In the genomic region with DNA sequence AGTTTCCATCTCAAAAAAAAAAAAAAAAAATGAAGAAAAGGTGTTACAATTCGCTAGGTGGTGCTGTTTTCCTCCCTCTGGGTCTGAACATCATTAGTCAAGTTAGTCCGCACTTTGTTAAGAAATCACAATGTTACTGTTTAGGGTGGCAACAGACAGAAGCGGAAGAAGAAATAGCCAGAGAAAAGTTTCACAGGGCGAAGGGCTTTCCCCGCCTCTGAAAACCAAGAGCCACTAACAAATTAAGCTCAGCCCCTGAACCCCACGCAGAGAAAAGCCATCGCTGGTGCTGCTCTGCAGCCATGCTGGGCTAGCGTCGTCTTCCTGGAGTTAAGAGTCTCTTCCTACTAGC, we compare ENCODE assay signal across 8 mouse cellular contexts. TPM values are rescaled to one million over a fixed set of nuclear protein-coding genes. Genes with fewer than 3 reads are reported as not detected.
DNase-seq lines count a peak whose midpoint lies in the region; ATAC-seq and TF ChIP-seq lines count a peak whose summit lies in the region.

No protein-coding gene starts in this region.

- ATAC-seq in forebrain, embryonic 14.5 days = no peak
- ATAC-seq in hindbrain, embryonic 12.5 days (ENCODE audit: low FRiP score) = no peak
- no peak for ATAC-seq in liver, embryonic 11.5 days (replicated peaks; ENCODE audit: low FRiP score)

- WGBS in forebrain, embryonic 14.5 days = 0% methylated on average over 9 of the region's 9 CpGs
- 0% methylated on average over 9 of the region's 9 CpGs for WGBS in hindbrain, embryonic 12.5 days
- 5% methylated on average over 9 of the region's 9 CpGs for WGBS in liver, embryonic 11.5 days

- peak overlapping the region; percentile 70 for H3K4me3 ChIP-seq in bone marrow macrophage, adult 2 months (ENCODE audit: insufficient read depth, low read length)
- H3K4me3 ChIP-seq in forebrain, embryonic 14.5 days (ENCODE audit: low read depth, low read length) = peak overlapping the region; percentile 67
- H3K4me3 ChIP-seq in hindbrain, embryonic 12.5 days = peak overlapping the region; percentile 33
- H3K4me3 ChIP-seq in liver, embryonic 11.5 days (ENCODE audit: low read depth, low read length) = peak overlapping the region; percentile 51

- peak overlapping the region; percentile 95 for H3K4me2 ChIP-seq in forebrain, embryonic 14.5 days (ENCODE audit: low read length)
- H3K4me2 ChIP-seq in hindbrain, embryonic 12.5 days (replicated peaks) = peak overlapping the region; percentile 96
- peak overlapping the region; percentile 82 for H3K4me2 ChIP-seq in liver, embryonic 11.5 days

- no peaks in the 10 kb centered on the region for H3K27me3 ChIP-seq in forebrain, embryonic 14.5 days (replicated peaks; ENCODE audit: control insufficient read depth, insufficient read depth, low read length)
- peaks cover 36% of the 10 kb centered on the region for H3K27me3 ChIP-seq in hindbrain, embryonic 12.5 days
- no peaks in the 10 kb centered on the region for H3K27me3 ChIP-seq in liver, embryonic 11.5 days (replicated peaks; ENCODE audit: control insufficient read depth, insufficient read depth, low read length)

- peaks cover 20% of the 10 kb centered on the region for H3K4me1 ChIP-seq in bone marrow macrophage, adult 2 months (ENCODE audit: control insufficient read depth, insufficient read depth, low read length)
- peaks cover 12% of the 10 kb centered on the region for H3K4me1 ChIP-seq in forebrain, embryonic 14.5 days (ENCODE audit: control insufficient read depth, insufficient read depth, low read length)
- H3K4me1 ChIP-seq in hindbrain, embryonic 12.5 days = peaks cover 45% of the 10 kb centered on the region
- peaks cover 47% of the 10 kb centered on the region for H3K4me1 ChIP-seq in liver, embryonic 11.5 days (replicated peaks; ENCODE audit: control insufficient read depth, insufficient read depth, low read length)

- TF ChIP-seq CTCF in bone marrow macrophage, adult 2 months (IDR thresholded peaks at IDR 0.05; ENCODE audit: low read depth, low read length) = no peak

- H3K9ac ChIP-seq in forebrain, embryonic 14.5 days (ENCODE audit: low read length) = peak overlapping the region; percentile 49
- H3K9ac ChIP-seq in hindbrain, embryonic 12.5 days = no peak overlapping the region; the same call in 1 of the 2 replicates
- H3K9ac ChIP-seq in liver, embryonic 11.5 days (ENCODE audit: low read depth, low read length) = peak overlapping the region; percentile 47

- peak overlapping the region; percentile 87 for H3K27ac ChIP-seq in bone marrow macrophage, adult 2 months (ENCODE audit: insufficient read depth, low read depth, low read length)
- H3K27ac ChIP-seq in forebrain, embryonic 14.5 days (ENCODE audit: low read depth, low read length) = no peak overlapping the region
- no peak overlapping the region for H3K27ac ChIP-seq in hindbrain, embryonic 12.5 days
- H3K27ac ChIP-seq in liver, embryonic 11.5 days (ENCODE audit: low read depth, low read length) = peak overlapping the region; percentile 71

- DNase-seq in gastrocnemius, adult 18-20 months (ENCODE audit: low spot score) = peak; percentile 29
- no peak for DNase-seq in gastrocnemius, postnatal 36 days
- peak; percentile 74 for DNase-seq in forebrain, embryonic 14.5 days (ENCODE audit: low spot score)
- peak; percentile 63 for DNase-seq in liver, embryonic 11.5 days (ENCODE audit: low spot score)
- peak; percentile 58 to 67 for DNase-seq in monocyte, adult 2 months (ENCODE audit: low read depth in 1 of 2, low spot score in 2 of 2)
- DNase-seq in testis, postnatal 14 days (ENCODE audit: low spot score) = peak; percentile 58

- no peak for TF ChIP-seq POLR2A in bone marrow macrophage, adult 2 months (IDR thresholded peaks at IDR 0.05; ENCODE audit: borderline replicate concordance, low read depth, low read length)

- H3K9me3 ChIP-seq in forebrain, embryonic 14.5 days (replicated peaks; ENCODE audit: control insufficient read depth, low read length) = no peaks in the 10 kb centered on the region
- no peaks in the 10 kb centered on the region for H3K9me3 ChIP-seq in hindbrain, embryonic 12.5 days (replicated peaks)
- no peaks in the 10 kb centered on the region for H3K9me3 ChIP-seq in liver, embryonic 11.5 days (ENCODE audit: control insufficient read depth, low read length)

- no peaks in the 10 kb centered on the region for H3K36me3 ChIP-seq in forebrain, embryonic 14.5 days (ENCODE audit: control insufficient read depth, insufficient read depth, low read length)
- H3K36me3 ChIP-seq in hindbrain, embryonic 12.5 days = no peaks in the 10 kb centered on the region
- H3K36me3 ChIP-seq in liver, embryonic 11.5 days (ENCODE audit: control insufficient read depth, insufficient read depth, low read length) = no peaks in the 10 kb centered on the region; the same call in 1 of the 2 replicates

- intact Hi-C loops in gastrocnemius, postnatal 36 days (cut with DNase I) = loop anchor here (10.0 kb wide), 1 partner anchor 116 kb away; no protein-coding TSS in a partner anchor

RNA-seq across cellular contexts. Expression of gene Ezr, which starts 4.3 kb away (rescaled TPM):
- 1 to 10 TPM; 1.1 to 2.4 TPM for total RNA-seq in gastrocnemius, adult 18-20 months (2021)
- 1 to 10 TPM; 2.1 to 2.5 TPM for total RNA-seq in gastrocnemius, postnatal 36 days (2021)
- 19.4 and 19.9 TPM in 2 replicates for polyA plus RNA-seq in bone marrow macrophage, adult 2 months (2012; ENCODE audit: insufficient read depth, insufficient read length, missing spikeins)
- 94.0 and 101 TPM in 2 replicates for polyA plus RNA-seq in forebrain, embryonic 14.5 days (2014; fragmentation: Nextera tagmentation; extraction: Ambion mirVana)
- 97.9 and 103 TPM in 2 replicates for polyA plus RNA-seq in hindbrain, embryonic 12.5 days (2016; fragmentation: Nextera tagmentation; extraction: Ambion mirVana)
- polyA plus RNA-seq in liver, embryonic 11.5 days (2014; fragmentation: Nextera tagmentation; extraction: Ambion mirVana) = 96.2 and 97.3 TPM in 2 replicates

Comparison
In these comparisons a context has a peak if more than half of its experiments do, and no peak if none do; other contexts are left out.
1. DNase-seq: peak in gastrocnemius, adult 18-20 months (single experiment), forebrain, embryonic 14.5 days (single experiment), liver, embryonic 11.5 days (single experiment), monocyte, adult 2 months (2 of 2) and testis, postnatal 14 days (single experiment); none in gastrocnemius, postnatal 36 days (0 of 2).
2. H3K27ac ChIP-seq: peak in bone marrow macrophage, adult 2 months (single experiment) and liver, embryonic 11.5 days (single experiment); none in forebrain, embryonic 14.5 days (single experiment) and hindbrain, embryonic 12.5 days (single experiment).
3. Peak in every context shown above with its lines, with median percentiles within 50 percentile points of each other: H3K4me3 ChIP-seq and H3K4me2 ChIP-seq.